Mouse (Mus musculus): ENCODE measurements around the gene Fuk.

DNA sequence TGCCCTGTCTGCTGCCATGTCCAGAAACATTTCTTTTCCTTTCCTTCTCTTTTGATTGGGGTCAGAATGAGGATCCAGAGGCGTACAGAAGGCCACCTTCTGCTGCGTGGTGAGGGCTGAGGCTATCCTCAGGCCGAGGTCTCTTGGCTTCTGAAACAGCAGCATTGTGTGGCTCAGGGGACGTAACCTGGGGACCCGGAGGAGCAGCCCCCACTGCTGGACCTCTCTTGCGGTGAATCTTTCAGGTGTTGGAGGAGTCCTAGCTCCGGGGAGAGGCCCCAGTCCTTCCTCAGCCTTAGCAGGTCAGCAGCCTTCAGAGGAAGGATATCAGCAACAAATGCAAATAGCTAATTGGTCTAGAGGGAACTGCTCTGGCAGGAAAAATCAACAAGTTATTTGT is 26.1 kb upstream of the Fuk start:
- TF ChIP-seq CTCF (IDR thresholded peaks at IDR 0.05; ENCODE audit: borderline replicate concordance, control insufficient read depth, extremely low read depth, insufficient read depth, low read length, poor library complexity) (no peak), POLR2A (IDR thresholded peaks at IDR 0.05; ENCODE audit: control insufficient read depth, extremely low read depth, insufficient read depth, low read length, poor library complexity) (no peak)

Measured in thymus, adult 2 months (tissue).